Comparison of ENCODE assay signal across 8 mouse cellular contexts in the genomic region with DNA sequence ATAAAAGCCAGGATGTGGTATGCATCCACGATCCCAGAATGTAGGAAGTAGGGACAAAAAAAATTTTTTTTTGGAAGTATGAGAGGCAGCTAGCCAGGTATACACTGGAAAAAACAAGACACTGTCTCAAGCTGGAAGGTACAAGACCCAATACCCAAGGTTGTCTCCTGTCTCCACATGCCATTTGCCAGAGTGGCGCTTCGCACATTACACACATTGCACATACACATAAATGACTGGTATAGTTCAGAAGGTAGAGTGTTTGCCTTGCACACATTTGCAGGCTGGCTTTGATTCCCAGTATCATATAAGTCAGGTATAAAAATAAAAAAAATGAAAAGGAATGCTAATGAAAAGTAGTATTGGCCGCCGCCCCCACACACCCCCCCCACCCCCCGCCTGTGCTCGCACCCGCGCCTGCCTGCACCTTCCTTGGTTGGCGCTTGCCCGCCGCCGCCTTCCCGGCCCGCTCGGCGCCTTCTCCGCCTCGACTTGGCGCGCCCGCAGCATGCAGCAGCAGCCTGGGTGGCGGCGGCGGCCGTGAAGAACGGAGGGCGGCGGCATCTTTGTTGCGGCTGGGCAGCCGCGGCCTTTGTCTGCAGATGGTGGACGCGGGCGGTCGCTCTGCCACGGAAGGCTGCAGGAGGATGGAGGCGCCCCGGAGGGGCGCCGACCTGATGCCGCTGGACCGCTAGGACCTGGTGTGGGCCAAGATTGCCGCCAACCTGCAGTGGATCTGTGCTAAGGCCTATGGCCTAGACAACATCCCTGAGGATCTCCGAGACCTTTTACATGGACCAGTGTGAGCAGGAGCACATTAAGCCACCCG.
DNase-seq lines count a peak whose midpoint lies in the region; ATAC-seq and TF ChIP-seq lines count a peak whose summit lies in the region.

No protein-coding gene starts in this region.

- WGBS in heart, embryonic 10.5 days = 17% methylated on average over 46 of the region's 46 CpGs
- 23% methylated on average over 45 of the region's 46 CpGs for WGBS in embryonic facial prominence, embryonic 12.5 days
- WGBS in intestine, embryonic 16.5 days = 13% methylated on average over 41 of the region's 46 CpGs
- whole genome bisulfite sequencing in olfactory bulb, adult 2 months = 19% methylated on average over 46 of the region's 46 CpGs

- no peak for TF ChIP-seq CTCF in olfactory bulb, adult 2 months (IDR thresholded peaks at IDR 0.05; ENCODE audit: insufficient read depth, low read depth, low read length)

- H3K4me3 ChIP-seq in heart, embryonic 10.5 days = peak overlapping the region; percentile 58
- H3K4me3 ChIP-seq in embryonic facial prominence, embryonic 12.5 days = peak overlapping the region; percentile 35
- H3K4me3 ChIP-seq in intestine, embryonic 16.5 days (ENCODE audit: low read length) = peak overlapping the region; percentile 35
- H3K4me3 ChIP-seq in olfactory bulb, adult 2 months (ENCODE audit: insufficient read depth, low read depth, low read length) = peak overlapping the region; percentile 39

- intact Hi-C loops in left cerebral cortex, postnatal 14 days (cut with DNase I) = loop anchor here (10.0 kb wide), 1 partner anchor 67 kb away; no protein-coding TSS in a partner anchor

- H3K4me1 ChIP-seq in heart, embryonic 10.5 days = peaks cover 15% of the 10 kb centered on the region
- H3K4me1 ChIP-seq in embryonic facial prominence, embryonic 12.5 days = peaks cover 16% of the 10 kb centered on the region
- H3K4me1 ChIP-seq in intestine, embryonic 16.5 days (ENCODE audit: control insufficient read depth, insufficient read depth, low read length) = peaks cover 4% of the 10 kb centered on the region; the same call in 1 of the 2 replicates
- H3K4me1 ChIP-seq in olfactory bulb, adult 2 months (ENCODE audit: control insufficient read depth, insufficient read depth, low read length) = peaks cover 9% of the 10 kb centered on the region

- peak overlapping the region; percentile 81 for H3K27ac ChIP-seq in heart, embryonic 10.5 days
- peak overlapping the region; percentile 41; the same call in 1 of the 2 replicates for H3K27ac ChIP-seq in embryonic facial prominence, embryonic 12.5 days
- no peak overlapping the region for H3K27ac ChIP-seq in intestine, embryonic 16.5 days (ENCODE audit: low read length)
- no peak overlapping the region for H3K27ac ChIP-seq in olfactory bulb, adult 2 months (ENCODE audit: insufficient read depth, low read depth, low read length)

- 0 out of 2 replicates have a peak, but pooled peaks cover 3% of the 10 kb centered on the region for H3K36me3 ChIP-seq in heart, embryonic 10.5 days
- peaks cover 4% of the 10 kb centered on the region; the same call in 1 of the 2 replicates for H3K36me3 ChIP-seq in embryonic facial prominence, embryonic 12.5 days
- no peaks in the 10 kb centered on the region for H3K36me3 ChIP-seq in intestine, embryonic 16.5 days (ENCODE audit: control insufficient read depth, insufficient read depth, low read length)

- H3K9ac ChIP-seq in embryonic facial prominence, embryonic 12.5 days = peak overlapping the region; percentile 57
- H3K9ac ChIP-seq in intestine, embryonic 16.5 days (ENCODE audit: low read depth, low read length) = peak overlapping the region; percentile 53

- peak overlapping the region; percentile 60 for H3K4me2 ChIP-seq in embryonic facial prominence, embryonic 12.5 days (replicated peaks)
- peak overlapping the region; percentile 53 for H3K4me2 ChIP-seq in intestine, embryonic 16.5 days (ENCODE audit: low read depth, low read length)

- no peaks in the 10 kb centered on the region for H3K9me3 ChIP-seq in heart, embryonic 10.5 days
- H3K9me3 ChIP-seq in embryonic facial prominence, embryonic 12.5 days = no peaks in the 10 kb centered on the region
- no peaks in the 10 kb centered on the region; the same call in 1 of the 2 replicates for H3K9me3 ChIP-seq in intestine, embryonic 16.5 days (ENCODE audit: control insufficient read depth, low read length)

- H3K27me3 ChIP-seq in heart, embryonic 10.5 days (ENCODE audit: insufficient read depth, poor library complexity, severe bottlenecking) = peaks cover 37% of the 10 kb centered on the region
- H3K27me3 ChIP-seq in embryonic facial prominence, embryonic 12.5 days = no peaks in the 10 kb centered on the region
- no peaks in the 10 kb centered on the region for H3K27me3 ChIP-seq in intestine, embryonic 16.5 days (replicated peaks; ENCODE audit: control insufficient read depth, insufficient read depth, low read length)

- TF ChIP-seq POLR2A in olfactory bulb, adult 2 months (IDR thresholded peaks at IDR 0.05; ENCODE audit: insufficient read depth, low read depth, low read length) = no peak

- no peak for DNase-seq in heart, embryonic 10.5 days (ENCODE audit: low spot score)
- no peak for DNase-seq in heart, adult 8-10 months (ENCODE audit: low spot score)
- peak; percentile 5 for DNase-seq in R1 (ENCODE audit: low read depth, low spot score)
- no peak for DNase-seq in left cerebral cortex, postnatal 14 days (ENCODE audit: low spot score in 2 of 2)
- no peak for DNase-seq in kidney, postnatal 36 days

- ATAC-seq in embryonic facial prominence, embryonic 12.5 days (ENCODE audit: insufficient number of reproducible peaks, insufficient read depth, low FRiP score, low TSS enrichment) = no peak
- ATAC-seq in intestine, embryonic 16.5 days = 0 out of 2 replicates have a peak, but pooled peaks have one; percentile 26

Comparison
In these comparisons a context has a peak if more than half of its experiments do, and no peak if none do; other contexts are left out.
1. H3K27ac ChIP-seq: peak in heart, embryonic 10.5 days (single experiment) and embryonic facial prominence, embryonic 12.5 days (single experiment); none in intestine, embryonic 16.5 days (single experiment) and olfactory bulb, adult 2 months (single experiment).
2. Peak in every context shown above with its lines, with median percentiles within 50 percentile points of each other: H3K4me3 ChIP-seq.